8 mouse cellular contexts compared by ENCODE assay signal in the genomic region with DNA sequence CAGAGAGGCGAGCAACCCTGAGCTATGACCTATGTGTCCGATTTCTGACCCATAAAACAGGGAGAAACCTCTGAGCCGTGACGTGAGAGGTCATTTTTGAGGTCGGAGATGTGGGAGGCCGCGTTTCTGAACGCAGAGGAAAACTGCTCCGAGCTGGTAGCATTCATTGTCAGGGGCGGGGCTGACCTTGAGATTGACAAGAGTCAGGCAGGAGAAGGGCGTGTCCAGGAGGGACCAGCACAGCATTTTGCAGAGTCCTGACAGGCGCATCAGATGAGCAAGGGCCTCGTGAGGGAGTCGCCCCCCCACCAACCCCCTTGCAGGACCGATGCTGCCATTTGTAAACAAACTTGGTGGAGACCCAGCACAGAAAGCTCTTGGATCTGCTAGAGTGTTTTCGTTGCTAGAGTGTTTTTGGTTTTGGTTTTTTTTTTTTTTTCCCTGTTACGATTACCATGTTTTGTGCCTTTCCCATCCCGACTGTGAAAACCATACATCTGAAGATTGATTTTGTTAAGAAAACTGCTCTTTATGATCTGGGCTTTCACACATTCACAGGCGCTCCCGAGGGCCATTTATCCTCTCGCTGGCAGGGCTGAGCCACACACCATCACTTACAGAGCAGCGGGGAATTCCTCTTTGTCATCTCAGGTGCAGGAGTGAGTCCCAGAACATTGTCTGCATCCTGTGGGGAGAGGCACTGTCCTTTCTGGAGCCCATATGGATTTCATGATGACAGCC.
DNase-seq lines count a peak whose midpoint lies in the region; ATAC-seq and TF ChIP-seq lines count a peak whose summit lies in the region.

No protein-coding gene starts in this region.

- no peak overlapping the region for H3K27ac ChIP-seq in heart, embryonic 10.5 days
- H3K27ac ChIP-seq in limb, embryonic 10.5 days: no peak overlapping the region
- H3K27ac ChIP-seq in stomach, embryonic 16.5 days (ENCODE audit: low read length): no peak overlapping the region

- peak overlapping the region; percentile 23; the same call in 1 of the 2 replicates for H3K4me2 ChIP-seq in stomach, embryonic 16.5 days (ENCODE audit: low read depth, low read length)

- no peak for DNase-seq in heart, embryonic 10.5 days (ENCODE audit: low spot score)
- DNase-seq in heart, adult 9 months (ENCODE audit: low spot score in 2 of 2): no peak
- peak; percentile 38 for DNase-seq in limb, embryonic 10.5 days (ENCODE audit: low spot score)
- DNase-seq in frontal cortex, adult 2 months (ENCODE audit: extremely low spot score in 1 of 2, low spot score in 1 of 2): no peak
- no peak for DNase-seq in cerebellum, adult 11-12 months

- H3K4me1 ChIP-seq in heart, embryonic 10.5 days: peaks cover 13% of the 10 kb centered on the region
- peaks cover 56% of the 10 kb centered on the region for H3K4me1 ChIP-seq in E14TG2a.4 (replicated peaks; ENCODE audit: low read depth, low read length)
- H3K4me1 ChIP-seq in limb, embryonic 10.5 days: peaks cover 19% of the 10 kb centered on the region
- H3K4me1 ChIP-seq in stomach, embryonic 16.5 days (ENCODE audit: control insufficient read depth, insufficient read depth, low read length): no peaks in the 10 kb centered on the region

- no peak overlapping the region for H3K9ac ChIP-seq in stomach, embryonic 16.5 days (ENCODE audit: low read length)

- H3K9me3 ChIP-seq in heart, embryonic 10.5 days: no peaks in the 10 kb centered on the region
- peaks cover 8% of the 10 kb centered on the region; the same call in 1 of the 2 replicates for H3K9me3 ChIP-seq in E14TG2a.4 (ENCODE audit: low read length)
- no peaks in the 10 kb centered on the region for H3K9me3 ChIP-seq in limb, embryonic 10.5 days (replicated peaks)
- no peaks in the 10 kb centered on the region for H3K9me3 ChIP-seq in stomach, embryonic 16.5 days (replicated peaks; ENCODE audit: control insufficient read depth, low read length)

- H3K4me3 ChIP-seq in heart, embryonic 10.5 days: peak overlapping the region; percentile 40
- H3K4me3 ChIP-seq in E14TG2a.4 (replicated peaks; ENCODE audit: low read length): peak overlapping the region; percentile 37
- peak overlapping the region; percentile 27 for H3K4me3 ChIP-seq in limb, embryonic 10.5 days
- no peak overlapping the region for H3K4me3 ChIP-seq in stomach, embryonic 16.5 days (replicated peaks; ENCODE audit: low read length)

- H3K27me3 ChIP-seq in heart, embryonic 10.5 days (ENCODE audit: insufficient read depth, poor library complexity, severe bottlenecking): peaks cover 11% of the 10 kb centered on the region
- H3K27me3 ChIP-seq in E14TG2a.4 (ENCODE audit: insufficient read depth, low read length): peaks cover 9% of the 10 kb centered on the region
- H3K27me3 ChIP-seq in limb, embryonic 10.5 days (ENCODE audit: low read depth, poor library complexity, severe bottlenecking): peaks cover 4% of the 10 kb centered on the region; the same call in 1 of the 2 replicates
- H3K27me3 ChIP-seq in stomach, embryonic 16.5 days (ENCODE audit: control insufficient read depth, insufficient read depth, low read length): no peaks in the 10 kb centered on the region

- TF ChIP-seq CTCF in E14TG2a.4 (conservative IDR thresholded peaks at IDR 0.05; ENCODE audit: low read length): no peak

- WGBS in heart, embryonic 10.5 days: 12% methylated on average over 22 of the region's 22 CpGs
- WGBS in limb, embryonic 10.5 days: 9% methylated on average over 22 of the region's 22 CpGs
- 8% methylated on average over 22 of the region's 22 CpGs for WGBS in stomach, embryonic 16.5 days

- peak; percentile 72 for ATAC-seq in erythroblast, adult 5-6 weeks (replicated peaks; ENCODE audit: low FRiP score, poor library complexity, severe bottlenecking)
- no peak for ATAC-seq in stomach, embryonic 16.5 days (ENCODE audit: insufficient read depth, low FRiP score)

- no peaks in the 10 kb centered on the region for H3K36me3 ChIP-seq in heart, embryonic 10.5 days
- H3K36me3 ChIP-seq in E14TG2a.4 (ENCODE audit: insufficient read depth, low read length): no peaks in the 10 kb centered on the region
- no peaks in the 10 kb centered on the region for H3K36me3 ChIP-seq in limb, embryonic 10.5 days
- H3K36me3 ChIP-seq in stomach, embryonic 16.5 days (ENCODE audit: control insufficient read depth, insufficient read depth, low read length): no peaks in the 10 kb centered on the region
